Mouse (Mus musculus): Measurements from ENCODE around the gene Tspan9.

Tspan9 gene

GRCm38 (mm10) chr6:127979831-127980230 lies 163.6 kb downstream of the Tspan9 start:
- DNase-seq (ENCODE audit: low spot score), result no peak

GRCm38 (mm10) chr6:127978941-127979340 lies 164.5 kb downstream of the Tspan9 start:
- no peak for DNase-seq (ENCODE audit: low spot score)

GRCm38 (mm10) chr6:127976695-127977094 lies 166.7 kb downstream of the Tspan9 start:
- no peak for DNase-seq (ENCODE audit: low spot score)

GRCm38 (mm10) chr6:127974000-127974399 lies 169.4 kb downstream of the Tspan9 start:
- no peak for DNase-seq (ENCODE audit: low spot score)

- no peak for DNase-seq (ENCODE audit: low spot score)
Measured at GRCm38 (mm10) chr6:127973553-127973952, 169.8 kb downstream of the Tspan9 start.

- no peak for DNase-seq (ENCODE audit: low spot score)
Measured at GRCm38 (mm10) chr6:127971931-127972330, 171.5 kb downstream of the Tspan9 start.

GRCm38 (mm10) chr6:127970848-127971247 lies 172.5 kb downstream of the Tspan9 start:
- no peak for DNase-seq (ENCODE audit: low spot score)

GRCm38 (mm10) chr6:127970120-127970519 lies 173.3 kb downstream of the Tspan9 start:
- peak; percentile 81 for DNase-seq (ENCODE audit: low spot score)

- no peak for DNase-seq (ENCODE audit: low spot score)
Measured at GRCm38 (mm10) chr6:127969709-127970108, 173.7 kb downstream of the Tspan9 start.

GRCm38 (mm10) chr6:127965497-127965896 lies 177.9 kb downstream of the Tspan9 start:
- DNase-seq (ENCODE audit: low spot score), result no peak

GRCm38 (mm10) chr6:127960203-127960602 lies 183.2 kb downstream of the Tspan9 start:
- DNase-seq (ENCODE audit: low spot score), result no peak

GRCm38 (mm10) chr6:127956172-127956571 lies 187.2 kb downstream of the Tspan9 start:
- DNase-seq (ENCODE audit: low spot score), result no peak

- DNase-seq (ENCODE audit: low spot score), result no peak
Measured at GRCm38 (mm10) chr6:127953071-127953470, 190.3 kb downstream of the Tspan9 start.

- no peak for DNase-seq (ENCODE audit: low spot score)
Measured at GRCm38 (mm10) chr6:127949885-127950284, 193.5 kb downstream of the Tspan9 start.

- DNase-seq (ENCODE audit: low spot score), result no peak
Measured at GRCm38 (mm10) chr6:127948656-127949055, 194.7 kb downstream of the Tspan9 start.

- peak; percentile 66 for DNase-seq (ENCODE audit: low spot score)
Measured at GRCm38 (mm10) chr6:127945725-127946124, 197.7 kb downstream of the Tspan9 start.

GRCm38 (mm10) chr6:127942421-127942820 lies 201.0 kb downstream of the Tspan9 start:
- no peak for DNase-seq (ENCODE audit: low spot score)

- DNase-seq (ENCODE audit: low spot score), result no peak
Measured at GRCm38 (mm10) chr6:127935105-127935504, 208.3 kb downstream of the Tspan9 start.

- no peak for DNase-seq (ENCODE audit: low spot score)
Measured at GRCm38 (mm10) chr6:127933841-127934240, 209.6 kb downstream of the Tspan9 start.

GRCm38 (mm10) chr6:127932697-127933096 lies 210.7 kb downstream of the Tspan9 start:
- DNase-seq (ENCODE audit: low spot score), result no peak

GRCm38 (mm10) chr6:127928682-127929081 lies 214.7 kb downstream of the Tspan9 start:
- no peak for DNase-seq (ENCODE audit: low spot score)

- no peak for DNase-seq (ENCODE audit: low spot score)
Measured at GRCm38 (mm10) chr6:127925915-127926314, 217.5 kb downstream of the Tspan9 start.

GRCm38 (mm10) chr6:127924750-127925149 lies 218.6 kb downstream of the Tspan9 start:
- no peak for DNase-seq (ENCODE audit: low spot score)

GRCm38 (mm10) chr6:127923296-127923695 lies 220.1 kb downstream of the Tspan9 start:
- no peak for DNase-seq (ENCODE audit: low spot score)

GRCm38 (mm10) chr6:127921996-127922395 lies 221.4 kb downstream of the Tspan9 start:
- DNase-seq (ENCODE audit: low spot score), result no peak

Data from urinary bladder, postnatal 25 days (tissue).